In the genomic region with DNA sequence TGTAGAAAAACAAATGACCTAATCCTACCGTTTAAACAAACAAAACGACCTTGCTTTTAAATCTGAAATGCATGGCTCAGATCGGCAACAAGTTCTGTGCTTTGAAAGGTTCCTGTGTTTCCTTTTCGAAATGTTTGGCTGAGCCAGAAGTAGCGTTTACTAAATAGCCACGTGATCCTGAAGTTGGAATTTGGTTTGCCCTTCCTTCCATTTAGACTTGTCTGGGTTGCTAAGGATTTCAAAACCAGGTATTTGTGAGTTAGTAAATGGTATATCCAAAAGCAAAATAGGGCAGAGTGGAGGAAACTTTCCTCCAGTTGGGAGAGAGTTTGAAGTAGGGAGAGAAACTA, we compare ENCODE assay signal across 10 mouse cellular contexts.
DNase-seq lines count a peak whose midpoint lies in the region; ATAC-seq and TF ChIP-seq lines count a peak whose summit lies in the region.
"Had no signal": no experiment of that assay in that cellular context is flagged by ENCODE, and none has a peak within 500 bp of the region (broad histone marks: within the 10 kb centered on the region; RNA-seq: fewer than 3 reads in every experiment).

No protein-coding gene starts in this region.

- DNase-seq in heart, embryonic 10.5 days (ENCODE audit: low spot score) = no peak
- no peak for DNase-seq in heart, postnatal 25 days (ENCODE audit: low spot score)
- no peak for DNase-seq in limb, embryonic 11.5 days (ENCODE audit: low spot score)
- no peak for DNase-seq in stomach, postnatal 0 days (ENCODE audit: low spot score)
- no peak for DNase-seq in T-cell, adult 2 months (ENCODE audit: low spot score)
- DNase-seq: adrenal gland, postnatal 25 days had no signal

- intact Hi-C loops in heart, postnatal 25 days (cut with DNase I) = loop anchor here (5.0 kb wide), 1 partner anchor 39 kb away; no protein-coding TSS in a partner anchor

- peak overlapping the region; percentile 93 for H3K27ac ChIP-seq in heart, embryonic 10.5 days
- H3K27ac ChIP-seq in midbrain, embryonic 15.5 days = no peak overlapping the region
- H3K27ac ChIP-seq in midbrain, embryonic 13.5 days = no peak overlapping the region
- peak overlapping the region; percentile 93; the same call in 1 of the 2 replicates for H3K27ac ChIP-seq in limb, embryonic 11.5 days (replicated peaks; ENCODE audit: low read depth, low read length)
- peak overlapping the region; percentile 87 for H3K27ac ChIP-seq in stomach, postnatal 0 days (replicated peaks)

- no peak overlapping the region for H3K9ac ChIP-seq in midbrain, embryonic 15.5 days
- no peak overlapping the region for H3K9ac ChIP-seq in midbrain, embryonic 13.5 days (replicated peaks)
- peak overlapping the region; percentile 43 for H3K9ac ChIP-seq in limb, embryonic 11.5 days (ENCODE audit: low read length)
- peak overlapping the region; percentile 61 for H3K9ac ChIP-seq in stomach, postnatal 0 days (ENCODE audit: low read length)

- no peaks in the 10 kb centered on the region for H3K27me3 ChIP-seq in heart, embryonic 10.5 days (ENCODE audit: insufficient read depth, poor library complexity, severe bottlenecking)
- peaks cover 23% of the 10 kb centered on the region; the same call in 1 of the 2 replicates for H3K27me3 ChIP-seq in midbrain, embryonic 15.5 days (replicated peaks)
- H3K27me3 ChIP-seq in midbrain, embryonic 13.5 days = peaks cover 32% of the 10 kb centered on the region
- no peaks in the 10 kb centered on the region for H3K27me3 ChIP-seq in limb, embryonic 11.5 days (ENCODE audit: control insufficient read depth, insufficient read depth, low read length)
- H3K27me3 ChIP-seq in stomach, postnatal 0 days (ENCODE audit: control insufficient read depth, insufficient read depth, low read length) = no peaks in the 10 kb centered on the region
- H3K27me3 ChIP-seq: CH12.LX had no signal

- 6% methylated on average over 6 of the region's 6 CpGs for WGBS in heart, embryonic 10.5 days
- WGBS in midbrain, embryonic 15.5 days = 42% methylated on average over 6 of the region's 6 CpGs
- WGBS in midbrain, embryonic 13.5 days = 49% methylated on average over 6 of the region's 6 CpGs
- WGBS in limb, embryonic 11.5 days = 10% methylated on average over 6 of the region's 6 CpGs
- WGBS in stomach, postnatal 0 days = 1% methylated on average over 6 of the region's 6 CpGs

- TF ChIP-seq EP300 in stomach, postnatal 0 days (optimal IDR thresholded peaks at IDR 0.05) = no peak

- H3K4me2 ChIP-seq in midbrain, embryonic 15.5 days = peak overlapping the region; percentile 71; the same call in 1 of the 2 replicates
- no peak overlapping the region for H3K4me2 ChIP-seq in midbrain, embryonic 13.5 days (replicated peaks)
- peak overlapping the region; percentile 70 for H3K4me2 ChIP-seq in limb, embryonic 11.5 days (ENCODE audit: low read depth, severe bottlenecking)
- peak overlapping the region; percentile 70 for H3K4me2 ChIP-seq in stomach, postnatal 0 days (replicated peaks; ENCODE audit: low read depth)

- peaks cover 41% of the 10 kb centered on the region for H3K36me3 ChIP-seq in heart, embryonic 10.5 days
- no peaks in the 10 kb centered on the region for H3K36me3 ChIP-seq in midbrain, embryonic 15.5 days (replicated peaks)
- peaks cover 16% of the 10 kb centered on the region for H3K36me3 ChIP-seq in midbrain, embryonic 13.5 days
- H3K36me3 ChIP-seq in limb, embryonic 11.5 days (ENCODE audit: control insufficient read depth, insufficient read depth, low read length) = peaks cover 21% of the 10 kb centered on the region
- H3K36me3 ChIP-seq in stomach, postnatal 0 days (ENCODE audit: control insufficient read depth, insufficient read depth, low read length) = peaks cover 16% of the 10 kb centered on the region

- no peaks in the 10 kb centered on the region for H3K9me3 ChIP-seq in heart, embryonic 10.5 days
- H3K9me3 ChIP-seq in midbrain, embryonic 15.5 days = no peaks in the 10 kb centered on the region
- no peaks in the 10 kb centered on the region for H3K9me3 ChIP-seq in midbrain, embryonic 13.5 days
- H3K9me3 ChIP-seq in limb, embryonic 11.5 days (ENCODE audit: control insufficient read depth, low read length) = no peaks in the 10 kb centered on the region
- no peaks in the 10 kb centered on the region for H3K9me3 ChIP-seq in stomach, postnatal 0 days (ENCODE audit: control insufficient read depth, low read length)

- no peak for ATAC-seq in midbrain, embryonic 15.5 days (replicated peaks)
- no peak for ATAC-seq in midbrain, embryonic 13.5 days
- ATAC-seq in limb, embryonic 11.5 days (ENCODE audit: insufficient number of reproducible peaks, low FRiP score, low TSS enrichment, low read depth) = no peak
- ATAC-seq in stomach, postnatal 0 days (ENCODE audit: low FRiP score, low TSS enrichment) = no peak
- no peak for ATAC-seq in megakaryocyte-erythroid progenitor cell, adult 5-6 weeks (replicated peaks; ENCODE audit: low FRiP score, low TSS enrichment, poor library complexity, severe bottlenecking)

- H3K4me1 ChIP-seq in heart, embryonic 10.5 days = peaks cover 59% of the 10 kb centered on the region
- H3K4me1 ChIP-seq in midbrain, embryonic 15.5 days = peaks cover 15% of the 10 kb centered on the region
- H3K4me1 ChIP-seq in midbrain, embryonic 13.5 days (replicated peaks) = peaks cover 14% of the 10 kb centered on the region
- H3K4me1 ChIP-seq in limb, embryonic 11.5 days (ENCODE audit: control insufficient read depth, insufficient read depth, low read length) = peaks cover 13% of the 10 kb centered on the region
- peaks cover 6% of the 10 kb centered on the region; the same call in 1 of the 2 replicates for H3K4me1 ChIP-seq in stomach, postnatal 0 days (replicated peaks; ENCODE audit: control insufficient read depth, insufficient read depth)

- TF ChIP-seq CTCF in stomach, postnatal 0 days (IDR thresholded peaks at IDR 0.05; ENCODE audit: low read depth) = no peak

- H3K4me3 ChIP-seq in heart, embryonic 10.5 days = peak overlapping the region; percentile 67
- no peak overlapping the region for H3K4me3 ChIP-seq in midbrain, embryonic 15.5 days
- H3K4me3 ChIP-seq in midbrain, embryonic 13.5 days (replicated peaks) = no peak overlapping the region
- peak overlapping the region; percentile 39 for H3K4me3 ChIP-seq in limb, embryonic 11.5 days (ENCODE audit: low read depth, low read length)
- H3K4me3 ChIP-seq in stomach, postnatal 0 days (ENCODE audit: low read depth, low read length) = peak overlapping the region; percentile 49

Comparison
In these comparisons a context has a peak if more than half of its experiments do, and no peak if none do; other contexts are left out.
1. H3K27ac ChIP-seq: peak in heart, embryonic 10.5 days (single experiment), limb, embryonic 11.5 days (single experiment) and stomach, postnatal 0 days (single experiment); none in midbrain, embryonic 15.5 days (single experiment) and midbrain, embryonic 13.5 days (single experiment).
2. H3K4me3 ChIP-seq: peak in heart, embryonic 10.5 days (single experiment), limb, embryonic 11.5 days (single experiment) and stomach, postnatal 0 days (single experiment); none in midbrain, embryonic 15.5 days (single experiment) and midbrain, embryonic 13.5 days (single experiment).
3. H3K9ac ChIP-seq: peak in limb, embryonic 11.5 days (single experiment) and stomach, postnatal 0 days (single experiment); none in midbrain, embryonic 15.5 days (single experiment) and midbrain, embryonic 13.5 days (single experiment).